ENCODE assay signal across 19 mouse cellular contexts in the genomic region with DNA sequence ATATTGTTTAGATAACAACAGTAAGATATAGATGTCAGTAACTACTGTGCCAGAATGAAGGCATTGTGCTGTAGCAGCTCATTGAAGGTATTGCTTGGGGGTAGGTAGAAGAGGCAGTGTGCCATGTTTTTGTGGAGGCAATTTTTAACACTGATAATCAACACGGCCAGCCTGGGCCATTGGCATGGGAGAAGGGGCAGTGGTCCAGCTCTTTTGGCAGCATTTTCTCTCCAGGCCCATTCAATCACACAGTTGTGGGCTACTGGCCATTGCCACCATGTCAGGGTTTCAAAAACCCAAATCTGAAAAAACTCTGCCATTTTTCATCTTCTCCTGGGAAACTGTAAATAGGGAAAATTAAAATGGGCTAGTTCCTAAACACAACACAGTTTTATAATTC.
DNase-seq lines count a peak whose midpoint lies in the region; ATAC-seq lines count a peak whose summit lies in the region.
"Had no signal": no experiment of that assay in that cellular context is flagged by ENCODE, and none has a peak within 500 bp of the region (broad histone marks: within the 10 kb centered on the region; RNA-seq: fewer than 3 reads in every experiment).

No protein-coding gene starts in this region.

- peak; percentile 1 for DNase-seq in cerebellum, adult 11 months
- DNase-seq in left cerebral cortex, postnatal 4 days: peak; percentile 75
- no peak for DNase-seq in left cerebral cortex, adult 8-10 months (ENCODE audit: low spot score in 2 of 2)
- peak; percentile 5 to 6 for DNase-seq in cerebellum, adult 18-20 months
- peak; percentile 84 to 88 for DNase-seq in cerebellum, postnatal 14 days
- no peak for DNase-seq in spleen, adult 12 weeks (ENCODE audit: low spot score)
- DNase-seq: adrenal gland, adult 8-10 months; heart, postnatal 4 days; kidney, postnatal 36 days; liver, embryonic 13.5 days; lung, adult 2 months; lung, postnatal 14 days; retina, postnatal 1 day; thymus, postnatal 36 days had no signal

- ATAC-seq in cerebellum, adult (ENCODE audit: insufficient number of reproducible peaks, low FRiP score, low TSS enrichment): no peak
- no peak for ATAC-seq in megakaryocyte, adult 5-6 weeks (ENCODE audit: poor library complexity, severe bottlenecking)
- ATAC-seq: activated CD4-positive, CD25-positive, alpha-beta regulatory T cell, adult 4 months; forebrain, embryonic 14.5 days; intestine, postnatal 0 days had no signal

- intact Hi-C loops in left cerebral cortex, postnatal 4 days (cut with DNase I): no loop called here

Comparison
In these comparisons a context has a peak if more than half of its experiments do, and no peak if none do; other contexts are left out.
1. DNase-seq: peak in cerebellum, adult 11 months (single experiment), left cerebral cortex, postnatal 4 days (single experiment), cerebellum, adult 18-20 months (2 of 2) and cerebellum, postnatal 14 days (2 of 2); none in left cerebral cortex, adult 8-10 months (0 of 2) and spleen, adult 12 weeks (single experiment).